Mouse (Mus musculus) thymus, postnatal 36 days (tissue): Measurements from ENCODE around the gene Ier5.

Experiments used
- DNase-seq, 2 experiments: peaks; one replicate each; pipeline ENCODE4 v3.0.0; 2022; ENCODE audit warnings: mixed read lengths in 2 of 2

Ier5 gene

GRCm38 (mm10) chr1:155099280-155099848 lies at the start of gene Ier5:
Gene Ier5, minus strand, starts transcription at chr1:155099636.
- DNase-seq = peak; percentile 95 to 96

DNA sequence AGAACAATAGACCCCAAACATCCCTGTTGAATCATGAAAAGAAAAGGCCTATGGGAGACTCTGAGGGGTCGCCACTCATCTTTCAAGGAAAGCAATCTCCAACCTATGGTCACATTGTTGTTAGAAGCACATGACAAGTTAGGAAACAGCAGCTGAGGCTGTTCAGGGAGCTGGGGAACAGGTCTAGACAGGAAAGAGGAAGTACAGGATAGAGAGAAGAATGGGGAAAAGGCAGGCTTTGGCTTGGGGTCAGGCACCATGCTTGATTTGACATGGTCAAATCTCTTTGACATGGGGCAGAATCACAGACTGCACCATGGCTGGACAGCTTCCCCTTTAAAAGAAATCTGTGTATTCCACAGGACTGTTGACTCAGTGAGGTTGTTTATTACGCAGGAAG lies 47.8 kb upstream of the Ier5 start:
- no peak for DNase-seq

DNA sequence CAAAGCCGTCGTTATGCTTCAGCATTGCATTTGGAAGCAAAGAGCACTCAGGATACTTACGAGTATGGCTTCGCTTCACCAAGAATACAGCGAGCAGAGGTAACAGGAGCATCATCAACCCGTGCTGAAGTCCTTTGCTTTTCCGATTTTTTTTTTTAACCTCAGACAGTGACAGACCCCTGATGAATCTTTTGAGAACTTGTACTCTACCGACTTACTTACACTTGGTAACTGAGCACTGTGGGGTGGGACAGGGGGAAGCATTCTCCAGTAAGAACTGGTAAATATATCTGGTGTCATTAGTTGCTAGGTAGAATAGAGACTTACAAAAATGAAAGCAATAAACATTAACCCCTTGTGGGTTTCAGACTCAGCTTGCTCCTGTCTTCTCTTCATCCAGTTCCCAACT lies 47.1 kb upstream of the Ier5 start, which contains the start of gene Mr1:
Gene Mr1, minus strand, starts transcription at position 243 of the 409 bp plus-strand sequence.
- peak; percentile 42 to 64 for DNase-seq

DNA sequence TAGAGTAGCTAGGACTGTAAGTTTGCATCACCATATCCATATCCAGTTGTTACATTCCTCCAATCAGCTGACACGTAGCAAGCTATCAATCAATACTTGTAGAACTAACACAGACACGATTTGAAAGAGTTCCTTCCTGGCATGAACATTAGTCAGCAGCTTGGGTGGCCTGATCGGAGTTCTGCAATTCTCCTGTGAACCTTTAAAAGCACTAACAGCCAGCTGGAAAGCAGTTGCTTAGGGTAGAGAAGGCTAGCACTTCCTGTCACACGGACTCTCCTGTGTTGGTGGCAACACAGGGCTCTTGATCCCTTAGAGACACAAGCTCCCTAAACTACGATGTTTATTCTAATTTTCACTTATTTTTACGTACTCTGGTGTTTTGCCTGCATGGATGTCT lies 46.2 kb upstream of the Ier5 start:
- DNase-seq = peak; percentile 44 to 50

DNA sequence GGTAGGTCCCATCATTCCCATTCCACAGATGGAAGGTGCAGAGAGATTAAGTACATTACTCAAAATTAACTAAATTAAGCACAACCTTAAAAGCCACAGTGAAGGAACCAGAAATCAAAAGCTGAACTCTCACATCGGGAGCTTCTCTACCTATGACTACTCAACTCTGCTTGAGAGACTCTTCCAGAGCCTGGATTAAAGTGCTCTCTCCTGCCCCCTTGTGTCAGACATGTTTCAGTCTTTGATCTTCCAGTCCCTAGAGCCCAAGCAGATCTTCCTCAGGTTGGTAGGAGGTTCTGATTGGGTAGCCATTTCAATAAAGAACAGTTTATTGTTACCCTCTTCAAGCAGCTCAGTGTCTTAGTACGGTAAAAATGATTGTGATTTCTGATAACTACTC lies 40.6 kb upstream of the Ier5 start:
- peak; percentile 64 to 66 for DNase-seq

- DNase-seq = no peak
These were observed 39.4 kb upstream of the Ier5 start for GRCm38 (mm10) chr1:155138795-155139194.

- no peak for DNase-seq
These were observed 35.4 kb upstream of the Ier5 start for GRCm38 (mm10) chr1:155134866-155135265.

- DNase-seq = no peak
These were observed 28.0 kb upstream of the Ier5 start for GRCm38 (mm10) chr1:155127429-155127934.

DNA sequence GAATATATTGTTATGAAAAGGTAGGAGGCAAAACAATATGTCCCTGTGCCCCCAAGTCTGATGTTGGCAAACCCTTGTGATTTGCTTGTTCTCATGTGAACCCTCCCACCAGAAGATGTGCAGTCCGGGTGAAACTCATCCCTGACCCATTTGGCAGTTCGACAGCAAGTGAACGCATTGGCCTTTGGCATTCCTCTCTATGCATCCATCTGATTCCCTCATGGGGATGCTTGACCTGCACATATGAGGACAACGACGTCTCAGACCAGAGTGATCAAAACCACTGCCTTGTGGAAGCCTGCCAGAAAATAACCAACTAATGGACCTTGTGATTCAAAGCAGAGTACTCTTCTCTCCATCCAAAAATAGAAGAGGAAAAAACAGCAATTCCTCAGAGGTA lies 27.3 kb upstream of the Ier5 start:
- no peak for DNase-seq

DNA sequence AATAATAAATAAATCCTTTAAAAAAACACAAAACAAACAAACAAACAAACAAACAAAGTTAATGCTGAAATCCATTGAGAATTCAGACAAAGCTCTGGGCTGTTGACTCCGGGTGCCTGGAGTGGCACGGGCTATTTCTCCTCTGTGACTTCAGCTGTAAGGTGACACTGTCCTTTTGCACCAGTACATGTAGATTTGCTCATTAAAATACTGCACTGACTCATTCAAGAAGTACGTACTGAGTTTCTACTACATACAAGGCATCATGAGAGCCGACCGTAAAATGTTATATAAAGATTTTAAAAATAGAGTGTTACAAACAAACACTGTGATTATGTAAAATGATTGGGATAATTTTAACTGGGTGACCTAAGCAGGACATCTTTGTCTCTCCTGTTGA lies 25.0 kb upstream of the Ier5 start:
- no peak for DNase-seq

- no peak for DNase-seq
These were observed 22.8 kb upstream of the Ier5 start for GRCm38 (mm10) chr1:155121977-155122939.

- no peak for DNase-seq
These were observed 20.3 kb upstream of the Ier5 start for GRCm38 (mm10) chr1:155119719-155120118.

DNA sequence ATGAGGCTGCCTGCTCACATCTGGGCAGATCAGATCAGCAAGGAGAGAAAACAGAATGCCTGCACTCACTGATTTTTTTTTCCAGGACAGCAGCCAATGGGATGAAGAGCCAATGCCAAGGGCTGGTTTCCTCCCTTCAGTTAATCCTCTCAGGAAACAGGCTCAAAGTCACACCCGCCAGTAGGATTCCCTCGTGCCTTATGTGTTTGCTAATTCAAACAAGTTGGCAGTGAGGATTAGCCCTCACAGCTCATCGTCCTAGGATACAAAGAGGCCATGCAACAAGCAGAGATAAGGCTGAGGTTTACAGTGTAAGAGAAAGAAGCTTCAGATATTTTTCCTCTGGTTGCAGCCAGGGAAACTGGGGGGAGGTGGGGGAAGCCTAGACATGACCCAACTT lies 14.5 kb upstream of the Ier5 start:
- DNase-seq = no peak

- DNase-seq = no peak
These were observed 13.4 kb upstream of the Ier5 start for GRCm38 (mm10) chr1:155112875-155113274.

DNA sequence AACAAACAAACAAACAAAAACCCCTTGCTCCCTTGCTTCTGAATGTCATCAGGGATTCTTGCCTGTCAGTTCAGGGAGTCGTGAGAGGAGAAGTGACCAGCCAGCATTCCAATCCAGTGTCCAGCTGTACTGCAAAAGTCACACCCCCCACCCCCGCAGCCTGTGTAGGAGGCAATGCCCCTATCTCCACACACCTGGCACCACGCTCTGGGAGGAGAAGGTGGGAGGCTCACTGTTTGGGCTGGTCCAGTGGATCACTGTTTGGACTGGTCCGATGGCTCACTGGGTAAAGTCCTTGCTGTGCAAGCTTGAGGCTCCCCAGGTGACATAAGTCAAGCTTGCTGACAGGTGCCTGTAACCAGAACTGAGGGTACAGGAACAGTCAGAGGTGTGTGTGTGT lies 12.7 kb upstream of the Ier5 start:
- no peak for DNase-seq

- no peak for DNase-seq
These were observed 12.1 kb upstream of the Ier5 start for GRCm38 (mm10) chr1:155111491-155111890.

- DNase-seq = no peak
These were observed 10.2 kb upstream of the Ier5 start for GRCm38 (mm10) chr1:155109387-155110350.

- DNase-seq = no peak
These were observed 9.0 kb upstream of the Ier5 start for GRCm38 (mm10) chr1:155108412-155108811.

DNA sequence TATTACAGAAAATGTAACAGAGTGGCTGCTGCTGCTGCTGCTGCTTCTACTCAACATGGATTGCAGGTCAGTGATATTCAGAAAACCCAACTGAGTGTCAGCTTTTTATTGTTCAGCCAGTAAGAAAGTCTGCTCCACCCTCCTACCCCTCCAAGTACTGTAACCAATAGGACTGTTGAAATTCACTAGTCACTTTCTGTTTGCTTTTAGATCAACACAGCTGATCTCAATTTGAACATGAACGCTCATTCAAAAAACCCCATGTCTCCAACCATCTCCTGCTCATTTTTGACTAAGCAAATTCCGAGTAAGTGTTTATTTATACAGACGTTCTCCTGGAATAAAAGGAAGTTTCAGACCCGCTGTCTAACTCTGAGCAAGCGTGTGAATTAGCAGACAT lies 8.4 kb upstream of the Ier5 start:
- no peak for DNase-seq

- no peak for DNase-seq
These were observed 6.9 kb upstream of the Ier5 start for GRCm38 (mm10) chr1:155106310-155106709.

GRCm38 (mm10) chr1:155103991-155104390 lies 4.6 kb upstream of the Ier5 start:
- no peak for DNase-seq

DNA sequence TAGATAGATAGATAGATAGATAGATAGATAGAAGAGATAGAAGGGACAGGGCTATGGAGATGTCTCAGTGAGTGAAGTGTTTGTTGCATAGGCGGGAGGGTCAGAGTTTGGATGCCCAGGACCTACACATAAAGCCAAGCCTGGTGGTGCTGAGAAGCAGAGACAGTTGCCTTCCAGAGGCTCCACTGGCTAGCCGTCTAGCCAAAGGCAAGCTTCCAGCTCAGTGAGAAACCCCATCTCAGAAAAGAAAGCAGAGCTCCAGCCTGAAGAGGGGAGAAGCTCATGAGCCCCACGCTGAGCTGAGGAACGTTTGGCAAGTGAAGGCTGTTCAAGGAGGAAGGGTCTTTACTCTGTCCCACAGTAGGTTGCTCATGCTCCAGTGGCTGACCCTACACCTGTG lies 3.2 kb upstream of the Ier5 start:
- DNase-seq = no peak
